Comparison of ENCODE assay signal across 8 mouse cellular contexts in genomic region chr2:147085072-147085870, GRCm38 (mm10). TPM values are rescaled to one million over a fixed set of nuclear protein-coding genes. Genes with fewer than 3 reads are reported as not detected.
A peak's percentile ranks its signal among the peaks of the same experiment; 100 is the strongest.
DNase-seq lines count a peak whose midpoint lies in the region; ATAC-seq lines count a peak whose summit lies in the region.

Gene Nkx2-4, minus strand, starts transcription at chr2:147085445.

- peak; percentile 7 for DNase-seq in ovary, postnatal 36 days (ENCODE audit: low spot score)
- no peak for DNase-seq in ovary, postnatal 14 days (ENCODE audit: low spot score)
- peak; percentile 64 for DNase-seq in embryonic facial prominence, embryonic 10.5 days (ENCODE audit: low spot score)
- no peak for DNase-seq in layer of hippocampus, adult 8-10 months (ENCODE audit: low spot score in 2 of 2)
- no peak for DNase-seq in frontal cortex, postnatal 14 days (ENCODE audit: low spot score in 2 of 2)

- under 1% methylated on average over 82 of the region's 82 CpGs for WGBS in embryonic facial prominence, embryonic 10.5 days
- WGBS in hindbrain, embryonic 15.5 days: under 1% methylated on average over 66 of the region's 82 CpGs
- WGBS in lung, embryonic 16.5 days: under 1% methylated on average over 50 of the region's 82 CpGs

- 0 out of 2 replicates have a peak, but pooled peaks have one; percentile 27 for ATAC-seq in hindbrain, embryonic 15.5 days (ENCODE audit: low FRiP score, low read depth)
- ATAC-seq in lung, embryonic 16.5 days (ENCODE audit: low read depth): peak; percentile 48
- ATAC-seq in erythroid progenitor cell, adult 5-6 weeks (replicated peaks; ENCODE audit: low FRiP score, poor library complexity, severe bottlenecking): no peak

- H3K9ac ChIP-seq in hindbrain, embryonic 15.5 days: no peak within 1 kb of the TSS
- H3K9ac ChIP-seq in lung, embryonic 16.5 days (ENCODE audit: low read length): no peak within 1 kb of the TSS

- H3K36me3 ChIP-seq in embryonic facial prominence, embryonic 10.5 days (replicated peaks): no peaks in the 10 kb centered on the region
- no peaks in the 10 kb centered on the region for H3K36me3 ChIP-seq in hindbrain, embryonic 15.5 days
- H3K36me3 ChIP-seq in lung, embryonic 16.5 days (ENCODE audit: control insufficient read depth, insufficient read depth, low read length): no peaks in the 10 kb centered on the region

- H3K4me1 ChIP-seq in embryonic facial prominence, embryonic 10.5 days: peaks cover 14% of the 10 kb centered on the region
- peaks cover 8% of the 10 kb centered on the region for H3K4me1 ChIP-seq in hindbrain, embryonic 15.5 days (replicated peaks)
- H3K4me1 ChIP-seq in lung, embryonic 16.5 days (replicated peaks; ENCODE audit: control insufficient read depth, insufficient read depth, low read length): peaks cover 8% of the 10 kb centered on the region

- no peaks in the 10 kb centered on the region for H3K9me3 ChIP-seq in embryonic facial prominence, embryonic 10.5 days
- H3K9me3 ChIP-seq in hindbrain, embryonic 15.5 days: no peaks in the 10 kb centered on the region
- H3K9me3 ChIP-seq in lung, embryonic 16.5 days (ENCODE audit: control insufficient read depth, low read length): no peaks in the 10 kb centered on the region

- H3K4me3 ChIP-seq in embryonic facial prominence, embryonic 10.5 days: peak within 1 kb of the TSS; percentile 48
- peak within 1 kb of the TSS; percentile 23 for H3K4me3 ChIP-seq in hindbrain, embryonic 15.5 days
- peak within 1 kb of the TSS; percentile 50 for H3K4me3 ChIP-seq in lung, embryonic 16.5 days (ENCODE audit: low read length)

- H3K27me3 ChIP-seq in embryonic facial prominence, embryonic 10.5 days (replicated peaks; ENCODE audit: low read depth, poor library complexity, severe bottlenecking): peaks cover 99% of the 10 kb centered on the region
- H3K27me3 ChIP-seq in hindbrain, embryonic 15.5 days: peaks cover 65% of the 10 kb centered on the region
- H3K27me3 ChIP-seq in lung, embryonic 16.5 days (ENCODE audit: control insufficient read depth, insufficient read depth, low read depth, low read length): peaks cover 55% of the 10 kb centered on the region

- H3K27ac ChIP-seq in embryonic facial prominence, embryonic 10.5 days (replicated peaks): peak within 1 kb of the TSS; percentile 51; the same call in 1 of the 2 replicates
- no peak within 1 kb of the TSS for H3K27ac ChIP-seq in hindbrain, embryonic 15.5 days (replicated peaks)
- no peak within 1 kb of the TSS for H3K27ac ChIP-seq in lung, embryonic 16.5 days (ENCODE audit: low read length)

- H3K4me2 ChIP-seq in hindbrain, embryonic 15.5 days: peak within 1 kb of the TSS; percentile 43
- peak within 1 kb of the TSS; percentile 65 for H3K4me2 ChIP-seq in lung, embryonic 16.5 days (ENCODE audit: low read depth, low read length)

RNA-seq across cellular contexts. Expression of gene Nkx2-4, which starts in this region (rescaled TPM):
- 0.25 and 0.41 TPM in 2 replicates for polyA plus RNA-seq in embryonic facial prominence, embryonic 10.5 days (2016; fragmentation: Nextera tagmentation; extraction: Ambion mirVana)
- polyA plus RNA-seq in hindbrain, embryonic 15.5 days (2015; fragmentation: Nextera tagmentation; extraction: Ambion mirVana): not detected in 2 replicates
- not detected in 2 replicates for polyA plus RNA-seq in lung, embryonic 16.5 days (2015; fragmentation: Nextera tagmentation; extraction: Ambion mirVana)
- not detected for total RNA-seq in layer of hippocampus, adult 8-10 months (2022)
- not detected in 2 replicates for total RNA-seq in erythroid progenitor cell, adult 5-6 weeks (2015; ENCODE audit: low replicate concordance)
- total RNA-seq in erythroid progenitor cell, adult 5-6 weeks (2017; ENCODE audit: low replicate concordance): not detected in 2 replicates

Comparison
In these comparisons a context has a peak if more than half of its experiments do, and no peak if none do; other contexts are left out.
1. Peak in DNase-seq, H3K4me3 ChIP-seq and H3K27ac ChIP-seq in embryonic facial prominence, embryonic 10.5 days; RNA of the gene not detected or under 1 TPM.
2. Peak in ATAC-seq, H3K4me3 ChIP-seq and H3K4me2 ChIP-seq in hindbrain, embryonic 15.5 days; RNA of the gene not detected or under 1 TPM.
3. Peak in ATAC-seq, H3K4me3 ChIP-seq and H3K4me2 ChIP-seq in lung, embryonic 16.5 days; RNA of the gene not detected or under 1 TPM.